Mouse (Mus musculus): ENCODE results near the gene Hikeshi. TPM values are rescaled to one million over a fixed set of nuclear protein-coding genes. Genes with fewer than 3 reads are reported as not detected.
A peak's percentile ranks its signal among the peaks of the same experiment; 100 is the strongest.

The Hikeshi gene
- polyA plus RNA-seq, 1 experiment: 81.1 TPM

GRCm38 (mm10) chr7:89912356-89912755, 28.6 kb downstream of the Hikeshi start:
- DNase-seq (ENCODE audit: low read depth): no peak
- no peak for TF ChIP-seq POLR2A (IDR thresholded peaks at IDR 0.05; ENCODE audit: borderline replicate concordance, extremely low read depth, insufficient read depth, insufficient read length, poor library complexity, severe bottlenecking)
- no peak for TF ChIP-seq CTCF (IDR thresholded peaks at IDR 0.05; ENCODE audit: borderline replicate concordance, extremely low read depth, insufficient read depth, insufficient read length)

- TF ChIP-seq POLR2A (IDR thresholded peaks at IDR 0.05; ENCODE audit: borderline replicate concordance, extremely low read depth, insufficient read depth, insufficient read length, poor library complexity, severe bottlenecking) (no peak), CTCF (IDR thresholded peaks at IDR 0.05; ENCODE audit: borderline replicate concordance, extremely low read depth, insufficient read depth, insufficient read length) (no peak)
- DNase-seq (ENCODE audit: low read depth): no peak
Measured at GRCm38 (mm10) chr7:89909711-89910110, 31.3 kb downstream of the Hikeshi start.

GRCm38 (mm10) chr7:89908899-89909621, 31.9 kb downstream of the Hikeshi start:
- TF ChIP-seq POLR2A (IDR thresholded peaks at IDR 0.05; ENCODE audit: borderline replicate concordance, extremely low read depth, insufficient read depth, insufficient read length, poor library complexity, severe bottlenecking): no peak
- TF ChIP-seq CTCF (IDR thresholded peaks at IDR 0.05; ENCODE audit: borderline replicate concordance, extremely low read depth, insufficient read depth, insufficient read length): no peak
- DNase-seq (ENCODE audit: low read depth): no peak

- no peak for TF ChIP-seq POLR2A (IDR thresholded peaks at IDR 0.05; ENCODE audit: borderline replicate concordance, extremely low read depth, insufficient read depth, insufficient read length, poor library complexity, severe bottlenecking)
- no peak for TF ChIP-seq CTCF (IDR thresholded peaks at IDR 0.05; ENCODE audit: borderline replicate concordance, extremely low read depth, insufficient read depth, insufficient read length)
Measured at GRCm38 (mm10) chr7:89908421-89908820, 32.6 kb downstream of the Hikeshi start.

GRCm38 (mm10) chr7:89907950-89908349, 33.1 kb downstream of the Hikeshi start:
- DNase-seq (ENCODE audit: low read depth): peak; percentile 87
- no peak for TF ChIP-seq POLR2A (IDR thresholded peaks at IDR 0.05; ENCODE audit: borderline replicate concordance, extremely low read depth, insufficient read depth, insufficient read length, poor library complexity, severe bottlenecking)
- peak; percentile 83; the same call in 1 of the 2 replicates for TF ChIP-seq CTCF (IDR thresholded peaks at IDR 0.05; ENCODE audit: borderline replicate concordance, extremely low read depth, insufficient read depth, insufficient read length)

More at GRCm38 (mm10) chr7:89908421-89908820, 32.6 kb downstream of the Hikeshi start:
- no peak for DNase-seq (ENCODE audit: low read depth)

GRCm38 (mm10) chr7:89903442-89904343, 37.3 kb downstream of the Hikeshi start, which contains the start of gene Ccdc81:
Gene Ccdc81 (minus strand): TSS chr7:89903629.
- DNase-seq (ENCODE audit: low read depth): peak; percentile 68
- TF ChIP-seq CTCF (IDR thresholded peaks at IDR 0.05; ENCODE audit: borderline replicate concordance, extremely low read depth, insufficient read depth, insufficient read length) (no peak), POLR2A (IDR thresholded peaks at IDR 0.05; ENCODE audit: borderline replicate concordance, extremely low read depth, insufficient read depth, insufficient read length, poor library complexity, severe bottlenecking) (no peak)

- no peak for DNase-seq (ENCODE audit: low read depth)
- TF ChIP-seq POLR2A (IDR thresholded peaks at IDR 0.05; ENCODE audit: borderline replicate concordance, extremely low read depth, insufficient read depth, insufficient read length, poor library complexity, severe bottlenecking) (no peak), CTCF (IDR thresholded peaks at IDR 0.05; ENCODE audit: borderline replicate concordance, extremely low read depth, insufficient read depth, insufficient read length) (no peak)
Measured at GRCm38 (mm10) chr7:89903007-89903406, 38.0 kb downstream of the Hikeshi start.

- TF ChIP-seq POLR2A (IDR thresholded peaks at IDR 0.05; ENCODE audit: borderline replicate concordance, extremely low read depth, insufficient read depth, insufficient read length, poor library complexity, severe bottlenecking): no peak
- TF ChIP-seq CTCF (IDR thresholded peaks at IDR 0.05; ENCODE audit: borderline replicate concordance, extremely low read depth, insufficient read depth, insufficient read length): peak; percentile 29; the same call in 1 of the 2 replicates
- no peak for DNase-seq (ENCODE audit: low read depth)
Measured at GRCm38 (mm10) chr7:89891856-89892255, 49.1 kb downstream of the Hikeshi start.

- TF ChIP-seq CTCF (IDR thresholded peaks at IDR 0.05; ENCODE audit: borderline replicate concordance, extremely low read depth, insufficient read depth, insufficient read length) (no peak), POLR2A (IDR thresholded peaks at IDR 0.05; ENCODE audit: borderline replicate concordance, extremely low read depth, insufficient read depth, insufficient read length, poor library complexity, severe bottlenecking) (no peak)
- no peak for DNase-seq (ENCODE audit: low read depth)
Measured at GRCm38 (mm10) chr7:89891412-89891811, 49.6 kb downstream of the Hikeshi start.

GRCm38 (mm10) chr7:89884551-89884950, 56.5 kb downstream of the Hikeshi start:
- no peak for TF ChIP-seq CTCF (IDR thresholded peaks at IDR 0.05; ENCODE audit: borderline replicate concordance, extremely low read depth, insufficient read depth, insufficient read length)
- TF ChIP-seq POLR2A (IDR thresholded peaks at IDR 0.05; ENCODE audit: borderline replicate concordance, extremely low read depth, insufficient read depth, insufficient read length, poor library complexity, severe bottlenecking): no peak

GRCm38 (mm10) chr7:89879686-89880085, 61.3 kb downstream of the Hikeshi start:
- no peak for DNase-seq (ENCODE audit: low read depth)
- TF ChIP-seq CTCF (IDR thresholded peaks at IDR 0.05; ENCODE audit: borderline replicate concordance, extremely low read depth, insufficient read depth, insufficient read length) (no peak), POLR2A (IDR thresholded peaks at IDR 0.05; ENCODE audit: borderline replicate concordance, extremely low read depth, insufficient read depth, insufficient read length, poor library complexity, severe bottlenecking) (no peak)

More at GRCm38 (mm10) chr7:89884551-89884950, 56.5 kb downstream of the Hikeshi start:
- no peak for DNase-seq (ENCODE audit: low read depth)

Other genes with a start within 250 kb of the Hikeshi start
- gene Ccdc81, start 37.6 kb downstream of the Hikeshi start, polyA plus RNA-seq (2012; rRNA removed): 0.50 and 1.1 TPM in 2 replicates
- 48.8 and 50.2 TPM in 2 replicates for gene Eed, start 39.8 kb upstream of the Hikeshi start, polyA plus RNA-seq (2012; rRNA removed)
- gene Picalm, start 189.0 kb upstream of the Hikeshi start, polyA plus RNA-seq (2012; rRNA removed): 182 and 193 TPM in 2 replicates

All from brain, embryonic 14.5 days (tissue).